8 mouse cellular contexts compared by ENCODE assay signal in genomic region chr11:73131020-73131419, GRCm38 (mm10). TPM values are rescaled to one million over a fixed set of nuclear protein-coding genes. Genes with fewer than 3 reads are reported as not detected.
A peak's percentile ranks its signal among the peaks of the same experiment; 100 is the strongest.
DNase-seq lines count a peak whose midpoint lies in the region; TF ChIP-seq lines count a peak whose summit lies in the region.

No protein-coding gene starts in this region.

- no peak overlapping the region for H3K27ac ChIP-seq in spleen, adult 2 months (ENCODE audit: insufficient read depth, low read length)

- peak; percentile 56; the same call in 1 of the 2 replicates for TF ChIP-seq CTCF in spleen, adult 2 months (IDR thresholded peaks at IDR 0.05; ENCODE audit: extremely low read depth, insufficient read depth, insufficient read length, insufficient replicate concordance)

- H3K4me1 ChIP-seq in spleen, adult 2 months (ENCODE audit: control insufficient read depth, insufficient read depth, insufficient read length), result peaks cover 2% of the 10 kb centered on the region; the same call in 1 of the 2 replicates

- no peak for TF ChIP-seq POLR2A in spleen, adult 2 months (IDR thresholded peaks at IDR 0.05; ENCODE audit: low read depth, low read length)

- no peaks in the 10 kb centered on the region for H3K36me3 ChIP-seq in spleen, adult 2 months (ENCODE audit: control insufficient read depth, insufficient read depth, low read length)

- no peak overlapping the region for H3K4me3 ChIP-seq in spleen, adult 2 months (ENCODE audit: extremely low read depth, insufficient read depth, insufficient read length)

- peak; percentile 11 to 33 for DNase-seq in frontal cortex, postnatal 36 days (ENCODE audit: low spot score in 2 of 2)
- DNase-seq in frontal cortex, postnatal 10 days (ENCODE audit: low spot score in 2 of 2), result no peak
- peak in 1 of 2 experiments; percentile 31 for DNase-seq in spleen, adult 2 months (ENCODE audit: low read depth in 1 of 2, low spot score in 2 of 2)
- DNase-seq in spleen, postnatal 4 days (ENCODE audit: low spot score in 2 of 2), result no peak
- DNase-seq in kidney, postnatal 36 days, result peak; percentile 61 to 69
- DNase-seq in thymus, postnatal 25 days, result peak; percentile 66
- no peak for DNase-seq in adrenal gland, postnatal 4 days (ENCODE audit: low spot score in 2 of 2)
- DNase-seq in layer of hippocampus, postnatal 36 days, result no peak

- WGBS in spleen, adult 2 months, result 32% methylated on average over 7 of the region's 7 CpGs

- no peaks in the 10 kb centered on the region for H3K27me3 ChIP-seq in spleen, adult 2 months (ENCODE audit: control insufficient read depth, insufficient read depth, low read length)

RNA-seq across cellular contexts. Expression of gene Haspin, which starts 7.1 kb away (rescaled TPM):
- polyA plus RNA-seq in spleen, adult 2 months (2012; rRNA removed), result 2.2 and 2.5 TPM in 2 replicates
- 1 to 10 TPM; 4.6 to 5.9 TPM for total RNA-seq in adrenal gland, postnatal 4 days (2021)
- under 1 TPM; 0.23 to 0.32 TPM for total RNA-seq in layer of hippocampus, postnatal 36 days (2021)

RNA-seq across cellular contexts. Expression of gene P2rx5, which starts 29.2 kb away (rescaled TPM):
- 0.22 and 0.28 TPM in 2 replicates for polyA plus RNA-seq in spleen, adult 2 months (2012; rRNA removed)
- 1 to 10 TPM; 1.8 to 2.7 TPM for total RNA-seq in adrenal gland, postnatal 4 days (2021)
- total RNA-seq in layer of hippocampus, postnatal 36 days (2021), result 1 to 10 TPM; 2.3 to 3.4 TPM

RNA-seq across cellular contexts. Expression of gene Itgae, which starts 40.6 kb away (rescaled TPM):
- polyA plus RNA-seq in spleen, adult 2 months (2012; rRNA removed), result 5.0 and 5.1 TPM in 2 replicates
- total RNA-seq in adrenal gland, postnatal 4 days (2021), result under 1 TPM; 0.42 to 0.45 TPM
- under 1 TPM; 0.15 to 0.18 TPM for total RNA-seq in layer of hippocampus, postnatal 36 days (2021)

RNA-seq across cellular contexts. Expression of gene Emc6, which starts 45.8 kb away (rescaled TPM):
- polyA plus RNA-seq in spleen, adult 2 months (2012; rRNA removed), result 27.2 and 42.2 TPM in 2 replicates
- total RNA-seq in adrenal gland, postnatal 4 days (2021), result 10 to 100 TPM; 60.5 to 72.1 TPM
- total RNA-seq in layer of hippocampus, postnatal 36 days (2021), result 10 to 100 TPM; 51.5 to 59.7 TPM

RNA-seq across cellular contexts. Expression of gene Tax1bp3, which starts 45.9 kb away (rescaled TPM):
- polyA plus RNA-seq in spleen, adult 2 months (2012; rRNA removed), result 17.0 and 18.7 TPM in 2 replicates
- total RNA-seq in adrenal gland, postnatal 4 days (2021), result 10 to 100 TPM; 74.0 to 82.4 TPM
- total RNA-seq in layer of hippocampus, postnatal 36 days (2021), result 10 to 100 TPM; 10.9 to 11.2 TPM

Comparison
In these comparisons a context has a peak if more than half of its experiments do, and no peak if none do; other contexts are left out.
1. DNase-seq: peak in frontal cortex, postnatal 36 days (2 of 2), kidney, postnatal 36 days (2 of 2) and thymus, postnatal 25 days (single experiment); none in frontal cortex, postnatal 10 days (0 of 2), spleen, postnatal 4 days (0 of 2), adrenal gland, postnatal 4 days (0 of 2) and layer of hippocampus, postnatal 36 days (0 of 2).
2. RNA of gene Haspin, which starts 7.1 kb away (total RNA-seq): 4.6 to 5.9 TPM in adrenal gland, postnatal 4 days; 0.23 to 0.32 TPM in layer of hippocampus, postnatal 36 days; every median in the first group is over 4 times any median in the second.